Mouse (Mus musculus): ENCODE results near the gene 1700003F12Rik. TPM values are rescaled to one million over a fixed set of nuclear protein-coding genes. Genes with fewer than 3 reads are reported as not detected.
A peak's percentile ranks its signal among the peaks of the same experiment; 100 is the strongest.

Gene 1700003F12Rik
- polyA plus RNA-seq, 1 experiment from 2014 or later: 1.8 TPM

GRCm38 (mm10) chr2:154517424-154517823, 29.5 kb upstream of the 1700003F12Rik start:
- Histone ChIP-seq H3K27me3 (ENCODE audit: control insufficient read depth, insufficient read depth, low read depth, low read length) (no peaks in the 10 kb centered on the region), H3K36me3 (ENCODE audit: control insufficient read depth, insufficient read depth) (peaks cover under 1% of the 10 kb centered on the region; the same call in 1 of the 2 replicates), H3K9me3 (replicated peaks; ENCODE audit: control insufficient read depth, low read length) (no peaks in the 10 kb centered on the region), H3K4me2 (ENCODE audit: low read depth, low read length) (no peak overlapping the region), H3K9ac (ENCODE audit: low read depth, low read length) (no peak overlapping the region), H3K4me1 (ENCODE audit: control insufficient read depth, low read depth, low read length) (no peaks in the 10 kb centered on the region), H3K27ac (ENCODE audit: low read length) (no peak overlapping the region), H3K4me3 (ENCODE audit: low read depth, low read length) (no peak overlapping the region)
- WGBS (ENCODE audit: insufficient replicate concordance): 77% methylated on average over 5 of the region's 5 CpGs
- ATAC-seq (ENCODE audit: low read depth): no peak

- Histone ChIP-seq H3K9me3 (replicated peaks; ENCODE audit: control insufficient read depth, low read length) (no peaks in the 10 kb centered on the region), H3K9ac (ENCODE audit: low read depth, low read length) (no peak overlapping the region), H3K27ac (ENCODE audit: low read length) (no peak overlapping the region), H3K4me3 (ENCODE audit: low read depth, low read length) (no peak overlapping the region), H3K4me2 (ENCODE audit: low read depth, low read length) (no peak overlapping the region), H3K27me3 (ENCODE audit: control insufficient read depth, insufficient read depth, low read depth, low read length) (no peaks in the 10 kb centered on the region), H3K4me1 (ENCODE audit: control insufficient read depth, low read depth, low read length) (no peaks in the 10 kb centered on the region), H3K36me3 (ENCODE audit: control insufficient read depth, insufficient read depth) (peaks cover 2% of the 10 kb centered on the region; the same call in 1 of the 2 replicates)
- ATAC-seq (ENCODE audit: low read depth): no peak
Measured at GRCm38 (mm10) chr2:154521449-154521848, 25.4 kb upstream of the 1700003F12Rik start.

- Histone ChIP-seq H3K27me3 (ENCODE audit: control insufficient read depth, insufficient read depth, low read depth, low read length) (no peaks in the 10 kb centered on the region), H3K9ac (ENCODE audit: low read depth, low read length) (no peak overlapping the region), H3K4me3 (ENCODE audit: low read depth, low read length) (no peak overlapping the region), H3K4me1 (ENCODE audit: control insufficient read depth, low read depth, low read length) (no peaks in the 10 kb centered on the region), H3K4me2 (ENCODE audit: low read depth, low read length) (no peak overlapping the region), H3K27ac (ENCODE audit: low read length) (no peak overlapping the region), H3K36me3 (ENCODE audit: control insufficient read depth, insufficient read depth) (peaks cover 2% of the 10 kb centered on the region; the same call in 1 of the 2 replicates), H3K9me3 (replicated peaks; ENCODE audit: control insufficient read depth, low read length) (no peaks in the 10 kb centered on the region)
- 30% methylated on average over 5 of the region's 5 CpGs for WGBS (ENCODE audit: insufficient replicate concordance)
- ATAC-seq (ENCODE audit: low read depth): no peak
Measured at GRCm38 (mm10) chr2:154522334-154522733, 24.6 kb upstream of the 1700003F12Rik start.

GRCm38 (mm10) chr2:154525285-154525684, 21.6 kb upstream of the 1700003F12Rik start:
- no peaks in the 10 kb centered on the region for H3K27me3 ChIP-seq (ENCODE audit: control insufficient read depth, insufficient read depth, low read depth, low read length)
- H3K27ac ChIP-seq (ENCODE audit: low read length): no peak overlapping the region
- no peaks in the 10 kb centered on the region for H3K4me1 ChIP-seq (ENCODE audit: control insufficient read depth, low read depth, low read length)
- H3K36me3 ChIP-seq (ENCODE audit: control insufficient read depth, insufficient read depth): peaks cover 2% of the 10 kb centered on the region; the same call in 1 of the 2 replicates
- no peaks in the 10 kb centered on the region for H3K9me3 ChIP-seq (replicated peaks; ENCODE audit: control insufficient read depth, low read length)
- H3K4me3 ChIP-seq (ENCODE audit: low read depth, low read length): no peak overlapping the region
- no peak overlapping the region for H3K4me2 ChIP-seq (ENCODE audit: low read depth, low read length)
- no peak for ATAC-seq (ENCODE audit: low read depth)
- WGBS (ENCODE audit: insufficient replicate concordance): 76% methylated on average over 2 of the region's 2 CpGs
- no peak overlapping the region for H3K9ac ChIP-seq (ENCODE audit: low read depth, low read length)

GRCm38 (mm10) chr2:154526531-154526930, 20.4 kb upstream of the 1700003F12Rik start:
- Histone ChIP-seq H3K36me3 (ENCODE audit: control insufficient read depth, insufficient read depth) (peaks cover 2% of the 10 kb centered on the region; the same call in 1 of the 2 replicates), H3K4me1 (ENCODE audit: control insufficient read depth, low read depth, low read length) (no peaks in the 10 kb centered on the region), H3K27me3 (ENCODE audit: control insufficient read depth, insufficient read depth, low read depth, low read length) (no peaks in the 10 kb centered on the region), H3K27ac (ENCODE audit: low read length) (no peak overlapping the region), H3K9me3 (replicated peaks; ENCODE audit: control insufficient read depth, low read length) (no peaks in the 10 kb centered on the region), H3K4me3 (ENCODE audit: low read depth, low read length) (no peak overlapping the region), H3K9ac (ENCODE audit: low read depth, low read length) (no peak overlapping the region), H3K4me2 (ENCODE audit: low read depth, low read length) (no peak overlapping the region)
- WGBS (ENCODE audit: insufficient replicate concordance): 60% methylated on average over 3 of the region's 3 CpGs
- no peak for ATAC-seq (ENCODE audit: low read depth)

- Histone ChIP-seq H3K4me2 (ENCODE audit: low read depth, low read length) (no peak overlapping the region), H3K4me3 (ENCODE audit: low read depth, low read length) (no peak overlapping the region), H3K4me1 (ENCODE audit: control insufficient read depth, low read depth, low read length) (no peaks in the 10 kb centered on the region), H3K9me3 (replicated peaks; ENCODE audit: control insufficient read depth, low read length) (no peaks in the 10 kb centered on the region), H3K36me3 (ENCODE audit: control insufficient read depth, insufficient read depth) (0 out of 2 replicates have a peak, but pooled peaks cover 6% of the 10 kb centered on the region), H3K9ac (ENCODE audit: low read depth, low read length) (no peak overlapping the region), H3K27ac (ENCODE audit: low read length) (no peak overlapping the region), H3K27me3 (ENCODE audit: control insufficient read depth, insufficient read depth, low read depth, low read length) (no peaks in the 10 kb centered on the region)
- ATAC-seq (ENCODE audit: low read depth): no peak
- 49% methylated on average over 3 of the region's 3 CpGs for WGBS (ENCODE audit: insufficient replicate concordance)
Measured at GRCm38 (mm10) chr2:154532888-154533287, 14.0 kb upstream of the 1700003F12Rik start.

- Histone ChIP-seq H3K4me1 (ENCODE audit: control insufficient read depth, low read depth, low read length) (no peaks in the 10 kb centered on the region; the same call in 1 of the 2 replicates), H3K4me3 (ENCODE audit: low read depth, low read length) (no peak overlapping the region), H3K27ac (ENCODE audit: low read length) (no peak overlapping the region), H3K27me3 (ENCODE audit: control insufficient read depth, insufficient read depth, low read depth, low read length) (no peaks in the 10 kb centered on the region), H3K36me3 (ENCODE audit: control insufficient read depth, insufficient read depth) (0 out of 2 replicates have a peak, but pooled peaks cover 6% of the 10 kb centered on the region), H3K9ac (ENCODE audit: low read depth, low read length) (no peak overlapping the region), H3K4me2 (ENCODE audit: low read depth, low read length) (no peak overlapping the region), H3K9me3 (replicated peaks; ENCODE audit: control insufficient read depth, low read length) (no peaks in the 10 kb centered on the region)
- WGBS (ENCODE audit: insufficient replicate concordance): 80% methylated on average over 12 of the region's 12 CpGs
- ATAC-seq (ENCODE audit: low read depth): no peak
Measured at GRCm38 (mm10) chr2:154534704-154535270, 12.1 kb upstream of the 1700003F12Rik start.

GRCm38 (mm10) chr2:154538310-154538709, 8.6 kb upstream of the 1700003F12Rik start:
- Histone ChIP-seq H3K9me3 (replicated peaks; ENCODE audit: control insufficient read depth, low read length) (no peaks in the 10 kb centered on the region), H3K27me3 (ENCODE audit: control insufficient read depth, insufficient read depth, low read depth, low read length) (no peaks in the 10 kb centered on the region), H3K9ac (ENCODE audit: low read depth, low read length) (no peak overlapping the region), H3K4me1 (ENCODE audit: control insufficient read depth, low read depth, low read length) (no peaks in the 10 kb centered on the region; the same call in 1 of the 2 replicates), H3K36me3 (ENCODE audit: control insufficient read depth, insufficient read depth) (0 out of 2 replicates have a peak, but pooled peaks cover 4% of the 10 kb centered on the region), H3K4me3 (ENCODE audit: low read depth, low read length) (no peak overlapping the region), H3K4me2 (ENCODE audit: low read depth, low read length) (no peak overlapping the region), H3K27ac (ENCODE audit: low read length) (no peak overlapping the region)
- no peak for ATAC-seq (ENCODE audit: low read depth)
- 61% methylated on average over 2 of the region's 2 CpGs for WGBS (ENCODE audit: insufficient replicate concordance)

GRCm38 (mm10) chr2:154538710-154539109, 8.2 kb upstream of the 1700003F12Rik start:
- H3K9me3 ChIP-seq (replicated peaks; ENCODE audit: control insufficient read depth, low read length): no peaks in the 10 kb centered on the region
- no peak overlapping the region for H3K27ac ChIP-seq (ENCODE audit: low read length)
- ATAC-seq (ENCODE audit: low read depth): 0 out of 2 replicates have a peak, but pooled peaks have one; percentile 51
- no peak overlapping the region for H3K4me2 ChIP-seq (ENCODE audit: low read depth, low read length)
- H3K4me3 ChIP-seq (ENCODE audit: low read depth, low read length): no peak overlapping the region
- H3K27me3 ChIP-seq (ENCODE audit: control insufficient read depth, insufficient read depth, low read depth, low read length): no peaks in the 10 kb centered on the region
- H3K4me1 ChIP-seq (ENCODE audit: control insufficient read depth, low read depth, low read length): no peaks in the 10 kb centered on the region; the same call in 1 of the 2 replicates
- 18% methylated on average over 3 of the region's 3 CpGs for WGBS (ENCODE audit: insufficient replicate concordance)
- H3K36me3 ChIP-seq (ENCODE audit: control insufficient read depth, insufficient read depth): 0 out of 2 replicates have a peak, but pooled peaks cover 4% of the 10 kb centered on the region
- no peak overlapping the region for H3K9ac ChIP-seq (ENCODE audit: low read depth, low read length)
